Mouse (Mus musculus) cerebellum, adult 11 months (tissue): ENCODE measurements around the gene Arhgef28.

Experiments used
- DNase-seq: peaks from one replicate; pipeline ENCODE4 v3.0.0; 2022

Gene Arhgef28

GRCm38 (mm10) chr13:97893031-97893825 lies 313.0 kb downstream of the Arhgef28 start:
- DNase-seq = no peak

- DNase-seq = no peak
Measured at GRCm38 (mm10) chr13:97892089-97892884, 314.0 kb downstream of the Arhgef28 start.

- no peak for DNase-seq
Measured at GRCm38 (mm10) chr13:97888046-97888445, 318.2 kb downstream of the Arhgef28 start.

DNA sequence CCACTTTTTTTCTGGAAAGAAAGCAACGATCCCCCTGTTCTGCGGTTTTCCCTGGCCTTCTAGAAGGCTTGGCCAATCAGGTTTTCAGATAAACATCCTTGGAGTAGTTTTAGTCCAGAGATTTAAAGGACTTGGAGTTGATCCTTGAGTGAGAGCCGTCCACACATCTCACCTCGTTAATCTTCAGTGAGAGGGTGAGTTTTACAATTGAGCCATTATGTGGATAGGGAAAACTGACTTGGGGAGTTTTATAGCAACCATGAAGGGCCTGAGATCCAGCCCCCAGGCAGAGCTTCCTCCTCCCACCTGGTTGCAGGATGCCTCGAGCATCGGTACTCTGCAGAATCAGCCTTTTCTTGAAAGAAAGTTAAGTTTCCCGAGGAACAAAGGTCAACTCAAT lies 318.7 kb downstream of the Arhgef28 start:
- no peak for DNase-seq

DNA sequence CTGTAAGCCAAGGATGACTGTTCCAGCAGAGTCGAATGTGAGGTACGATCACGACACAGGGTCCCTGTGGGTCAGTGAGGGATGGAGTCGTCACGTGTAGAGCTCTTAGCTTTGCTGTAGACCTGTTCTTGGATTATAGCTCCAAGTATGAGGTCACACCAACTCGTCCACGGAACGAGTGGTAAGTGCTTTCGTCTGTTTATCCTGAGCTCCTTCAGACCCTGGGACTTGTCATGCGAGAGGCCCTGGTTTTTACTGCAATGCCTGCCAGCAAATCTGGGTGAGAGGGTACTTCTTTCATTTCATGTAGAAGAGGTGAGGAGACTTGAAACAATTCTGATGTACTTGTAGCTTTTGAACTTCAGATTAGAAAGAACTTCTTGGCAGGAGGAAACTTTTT lies 322.6 kb downstream of the Arhgef28 start:
- no peak for DNase-seq

- DNase-seq = no peak
Measured at GRCm38 (mm10) chr13:97876450-97876849, 329.8 kb downstream of the Arhgef28 start.

GRCm38 (mm10) chr13:97876031-97876430 lies 330.2 kb downstream of the Arhgef28 start:
- DNase-seq = no peak

- no peak for DNase-seq
Measured at GRCm38 (mm10) chr13:97869428-97869827, 336.8 kb downstream of the Arhgef28 start.

DNA sequence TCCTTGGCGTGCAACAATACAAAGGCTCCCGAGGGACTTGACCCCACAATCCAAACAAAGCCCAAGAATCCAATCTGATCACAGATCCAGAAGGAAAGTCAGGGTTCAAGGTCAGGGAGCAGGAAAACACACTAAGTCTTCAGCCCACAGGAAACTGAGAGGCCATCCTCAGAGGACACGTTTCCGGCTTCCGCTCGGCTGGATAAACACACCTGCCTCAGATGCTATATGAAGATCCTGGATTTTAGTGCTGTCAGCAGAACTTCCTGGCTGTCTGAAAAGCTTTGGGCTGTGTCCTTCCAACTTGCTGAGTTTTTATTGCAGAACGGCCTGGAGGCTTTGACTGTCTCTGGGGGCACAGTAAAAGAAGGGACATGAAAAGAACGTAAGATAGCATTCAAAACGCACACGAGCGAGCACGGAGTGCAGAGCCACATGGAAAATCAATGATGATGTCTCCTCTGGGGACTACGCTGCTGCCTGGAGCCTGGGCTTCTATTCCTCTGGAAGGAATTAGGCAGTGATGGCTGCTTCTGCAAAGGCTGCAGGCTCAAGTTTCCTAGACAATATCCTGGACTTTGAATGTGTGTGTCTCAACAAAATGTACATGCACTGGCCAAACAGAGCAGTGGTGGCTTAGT lies 338.8 kb downstream of the Arhgef28 start:
- no peak for DNase-seq

- DNase-seq = no peak
Measured at GRCm38 (mm10) chr13:97859071-97859470, 347.2 kb downstream of the Arhgef28 start.

DNA sequence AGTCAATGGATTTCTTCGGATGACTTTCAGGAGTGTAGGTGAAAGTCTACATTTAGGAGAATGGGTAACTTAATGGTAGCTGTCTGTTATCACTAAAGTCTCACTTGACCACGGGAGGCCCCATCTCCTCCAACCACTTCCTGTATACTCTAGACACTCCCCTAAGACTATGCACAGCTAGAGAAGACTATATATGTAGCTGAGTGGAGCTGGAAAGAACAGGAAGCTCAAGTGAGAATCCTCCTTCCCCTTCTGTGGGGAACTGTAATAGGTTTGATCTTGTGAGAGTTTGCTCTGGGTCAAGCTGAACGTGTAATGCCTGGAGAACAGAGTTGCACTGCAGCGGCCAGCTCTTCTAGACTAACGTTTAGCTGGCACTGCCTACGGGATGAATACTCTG lies 348.4 kb downstream of the Arhgef28 start:
- DNase-seq = no peak

GRCm38 (mm10) chr13:97853356-97853968 lies 352.8 kb downstream of the Arhgef28 start:
- DNase-seq = no peak
